Mouse (Mus musculus): ENCODE measurements at regions not wholly inside any gene's neighbourhood (a gene's known extent, or its start where the extent isn't known, plus 50 kb on each side); places are given as distances from the start of the nearest gene placed in this dataset.

DNA sequence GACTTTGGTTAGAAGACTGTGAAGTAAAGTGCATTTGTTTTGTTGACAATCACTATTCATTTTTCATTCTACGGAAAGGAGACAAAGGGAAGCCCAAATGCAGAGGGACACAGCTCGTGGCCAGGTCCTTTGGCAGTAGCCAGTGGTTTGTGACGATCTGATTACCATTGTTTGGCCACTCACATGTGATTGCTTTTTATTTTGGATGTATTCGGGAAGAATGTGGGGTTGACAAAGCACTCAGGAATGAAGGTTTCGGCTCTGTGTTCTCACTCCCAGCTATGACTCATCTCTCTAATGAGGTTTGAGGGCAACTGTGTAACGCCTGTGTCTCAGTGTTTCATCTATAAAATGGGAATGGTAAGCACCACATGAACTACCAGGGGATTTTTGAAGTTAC is 234.5 kb upstream of the Gm15217 start:
- TF ChIP-seq CTCF (IDR thresholded peaks at IDR 0.05; ENCODE audit: low read depth, low read length) (no peak), POLR2A (IDR thresholded peaks at IDR 0.05; ENCODE audit: borderline replicate concordance, low read depth, low read length) (no peak)
- H3K27ac ChIP-seq (ENCODE audit: insufficient read depth, low read depth, low read length), result no peak overlapping the region
- no peak overlapping the region for H3K4me3 ChIP-seq (ENCODE audit: insufficient read depth, low read length)
- no peaks in the 10 kb centered on the region for H3K4me1 ChIP-seq (ENCODE audit: control insufficient read depth, insufficient read depth, low read length)

DNA sequence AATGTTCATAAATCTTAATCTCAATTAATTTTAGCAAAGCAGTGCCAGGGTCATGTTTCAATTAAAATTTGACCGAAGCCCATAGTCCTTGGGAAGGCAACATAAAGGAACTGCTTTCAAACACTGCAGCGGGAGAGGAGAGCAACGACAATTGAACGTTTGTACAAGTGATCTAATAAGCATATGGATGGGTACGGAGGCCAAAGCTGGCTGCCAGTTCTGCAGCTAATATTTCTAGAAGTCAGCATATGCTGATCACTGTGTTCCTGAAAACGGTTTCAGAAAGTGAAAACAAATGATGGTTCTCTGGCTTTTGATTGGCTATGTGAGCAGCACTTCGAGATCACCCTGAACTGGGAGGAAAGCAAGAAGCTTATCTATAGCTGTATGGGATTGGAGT is 233.6 kb upstream of the Gm15217 start:
- TF ChIP-seq POLR2A (IDR thresholded peaks at IDR 0.05; ENCODE audit: borderline replicate concordance, low read depth, low read length) (no peak), CTCF (IDR thresholded peaks at IDR 0.05; ENCODE audit: low read depth, low read length) (no peak)
- H3K27ac ChIP-seq (ENCODE audit: insufficient read depth, low read depth, low read length), result no peak overlapping the region
- H3K4me1 ChIP-seq (ENCODE audit: control insufficient read depth, insufficient read depth, low read length), result no peaks in the 10 kb centered on the region
- H3K4me3 ChIP-seq (ENCODE audit: insufficient read depth, low read length), result no peak overlapping the region

GRCm38 (mm10) chr14:46149073-46149661 is 230.0 kb upstream of the Gm15217 start:
- H3K4me1 ChIP-seq (ENCODE audit: control insufficient read depth, insufficient read depth, low read length), result no peaks in the 10 kb centered on the region
- H3K4me3 ChIP-seq (ENCODE audit: insufficient read depth, low read length), result no peak overlapping the region
- no peak overlapping the region for H3K27ac ChIP-seq (ENCODE audit: insufficient read depth, low read depth, low read length)
- no peak for TF ChIP-seq CTCF (IDR thresholded peaks at IDR 0.05; ENCODE audit: low read depth, low read length)
- TF ChIP-seq POLR2A (IDR thresholded peaks at IDR 0.05; ENCODE audit: borderline replicate concordance, low read depth, low read length), result no peak

DNA sequence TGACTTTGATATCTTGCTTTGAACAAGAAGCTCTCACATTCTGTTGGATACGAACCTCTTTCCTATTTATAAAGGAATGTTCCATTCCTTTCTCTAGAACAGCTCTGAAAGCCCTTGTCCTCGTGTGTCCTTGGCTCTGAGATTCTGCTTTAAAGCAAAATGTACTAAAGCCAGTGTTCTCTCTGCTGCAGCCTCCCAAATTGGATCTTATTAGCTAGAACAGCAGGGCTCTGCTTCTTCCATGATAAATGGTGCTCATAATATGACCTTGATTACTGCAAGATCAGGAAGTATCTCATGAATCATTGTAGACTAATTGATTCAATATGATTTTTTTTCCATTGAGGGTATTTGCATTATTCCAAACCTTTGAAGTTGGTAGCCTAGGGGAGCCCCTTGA is 220.5 kb upstream of the Gm15217 start:
- H3K4me1 ChIP-seq (ENCODE audit: control insufficient read depth, insufficient read depth, low read length), result no peaks in the 10 kb centered on the region

DNA sequence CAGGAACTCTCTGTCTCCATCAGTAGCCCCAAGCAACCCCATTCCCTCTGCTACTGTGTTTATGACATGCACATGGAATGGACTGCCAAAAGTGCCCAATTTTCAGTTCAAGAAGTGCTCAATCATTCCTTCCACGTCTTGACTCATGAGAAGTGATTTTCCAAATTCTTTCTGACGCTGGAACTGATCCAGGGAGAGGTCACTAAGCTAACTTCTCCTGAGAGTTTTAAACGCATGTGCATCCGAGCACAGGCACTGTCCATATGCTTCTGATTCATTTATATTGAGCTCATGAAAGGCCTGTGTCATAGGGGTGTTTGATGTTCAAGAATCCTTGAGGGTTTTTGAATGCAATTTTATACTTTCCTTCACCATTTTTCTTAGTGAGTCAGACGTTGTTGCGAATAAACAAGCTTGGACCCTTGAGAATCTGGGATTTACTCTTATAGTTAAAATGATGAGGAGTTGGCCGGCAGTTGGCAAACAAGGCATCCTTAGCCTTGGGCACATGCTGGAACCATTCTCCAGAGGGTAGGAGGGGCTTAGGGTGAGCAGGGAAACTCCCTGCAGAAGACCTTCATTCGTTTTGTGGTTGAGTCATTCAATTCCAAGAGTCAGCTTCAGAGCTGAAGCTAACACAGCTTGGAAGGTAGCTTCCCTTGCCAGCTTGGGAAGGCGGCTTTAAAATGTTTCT is 206.9 kb upstream of the Gm15217 start:
- no peak overlapping the region for H3K27ac ChIP-seq (ENCODE audit: insufficient read depth, low read depth, low read length)
- H3K4me1 ChIP-seq (ENCODE audit: control insufficient read depth, insufficient read depth, low read length), result no peaks in the 10 kb centered on the region
- no peak for TF ChIP-seq POLR2A (IDR thresholded peaks at IDR 0.05; ENCODE audit: borderline replicate concordance, low read depth, low read length)
- no peak for TF ChIP-seq CTCF (IDR thresholded peaks at IDR 0.05; ENCODE audit: low read depth, low read length)
- no peak overlapping the region for H3K4me3 ChIP-seq (ENCODE audit: insufficient read depth, low read length)

More for the DNA sequence above, 220.5 kb upstream of the Gm15217 start:
- H3K4me3 ChIP-seq (ENCODE audit: insufficient read depth, low read length), result no peak overlapping the region
- TF ChIP-seq POLR2A (IDR thresholded peaks at IDR 0.05; ENCODE audit: borderline replicate concordance, low read depth, low read length) (no peak), CTCF (IDR thresholded peaks at IDR 0.05; ENCODE audit: low read depth, low read length) (no peak)
- H3K27ac ChIP-seq (ENCODE audit: insufficient read depth, low read depth, low read length), result no peak overlapping the region

DNA sequence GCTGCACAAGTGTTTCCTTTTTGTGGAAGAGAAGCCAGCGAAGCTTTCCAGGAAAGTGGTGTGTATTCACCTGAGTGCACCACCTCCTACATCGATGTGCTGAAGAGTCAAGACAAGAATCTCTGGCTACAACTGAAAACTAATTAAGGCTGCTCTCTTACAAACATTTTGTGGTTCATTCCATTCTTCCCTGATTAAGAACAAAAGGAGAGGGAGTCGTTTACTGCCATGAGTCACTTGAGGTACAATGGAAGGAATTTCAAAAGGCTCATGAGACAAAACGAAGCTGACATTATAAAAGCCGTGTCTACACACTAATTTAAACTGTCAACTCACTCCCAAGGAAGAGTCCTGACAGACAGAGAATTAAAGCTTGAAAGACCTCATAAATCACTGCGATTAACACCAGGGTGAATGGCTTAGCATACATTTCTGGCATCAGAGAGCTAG is 206.3 kb upstream of the Gm15217 start:
- no peak overlapping the region for H3K27ac ChIP-seq (ENCODE audit: insufficient read depth, low read depth, low read length)
- H3K4me3 ChIP-seq (ENCODE audit: insufficient read depth, low read length), result no peak overlapping the region
- TF ChIP-seq POLR2A (IDR thresholded peaks at IDR 0.05; ENCODE audit: borderline replicate concordance, low read depth, low read length) (no peak), CTCF (IDR thresholded peaks at IDR 0.05; ENCODE audit: low read depth, low read length) (no peak)
- H3K4me1 ChIP-seq (ENCODE audit: control insufficient read depth, insufficient read depth, low read length), result no peaks in the 10 kb centered on the region

DNA sequence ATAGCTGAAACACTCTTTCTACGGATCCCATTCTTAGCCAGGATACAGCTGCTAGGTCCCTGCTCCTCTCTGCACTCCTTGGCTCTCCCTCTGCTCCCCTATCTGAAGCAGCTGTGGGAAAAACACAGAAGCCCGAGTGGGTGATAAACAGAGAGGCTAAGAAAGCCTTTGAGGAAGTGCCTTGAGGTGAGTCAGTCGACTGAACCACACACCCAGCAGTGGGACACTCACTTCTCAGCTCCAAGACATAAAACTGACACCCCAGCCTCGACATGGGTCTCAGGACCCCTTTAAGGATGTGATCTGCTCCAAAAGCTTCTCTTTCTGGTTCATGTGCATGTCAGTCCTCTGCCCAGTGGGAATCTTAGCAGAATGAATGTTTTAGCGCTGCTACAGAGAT is 204.8 kb upstream of the Gm15217 start:
- no peak overlapping the region for H3K27ac ChIP-seq (ENCODE audit: insufficient read depth, low read depth, low read length)
- H3K4me3 ChIP-seq (ENCODE audit: insufficient read depth, low read length), result no peak overlapping the region
- TF ChIP-seq CTCF (IDR thresholded peaks at IDR 0.05; ENCODE audit: low read depth, low read length) (no peak), POLR2A (IDR thresholded peaks at IDR 0.05; ENCODE audit: borderline replicate concordance, low read depth, low read length) (no peak)
- H3K4me1 ChIP-seq (ENCODE audit: control insufficient read depth, insufficient read depth, low read length), result no peaks in the 10 kb centered on the region

DNA sequence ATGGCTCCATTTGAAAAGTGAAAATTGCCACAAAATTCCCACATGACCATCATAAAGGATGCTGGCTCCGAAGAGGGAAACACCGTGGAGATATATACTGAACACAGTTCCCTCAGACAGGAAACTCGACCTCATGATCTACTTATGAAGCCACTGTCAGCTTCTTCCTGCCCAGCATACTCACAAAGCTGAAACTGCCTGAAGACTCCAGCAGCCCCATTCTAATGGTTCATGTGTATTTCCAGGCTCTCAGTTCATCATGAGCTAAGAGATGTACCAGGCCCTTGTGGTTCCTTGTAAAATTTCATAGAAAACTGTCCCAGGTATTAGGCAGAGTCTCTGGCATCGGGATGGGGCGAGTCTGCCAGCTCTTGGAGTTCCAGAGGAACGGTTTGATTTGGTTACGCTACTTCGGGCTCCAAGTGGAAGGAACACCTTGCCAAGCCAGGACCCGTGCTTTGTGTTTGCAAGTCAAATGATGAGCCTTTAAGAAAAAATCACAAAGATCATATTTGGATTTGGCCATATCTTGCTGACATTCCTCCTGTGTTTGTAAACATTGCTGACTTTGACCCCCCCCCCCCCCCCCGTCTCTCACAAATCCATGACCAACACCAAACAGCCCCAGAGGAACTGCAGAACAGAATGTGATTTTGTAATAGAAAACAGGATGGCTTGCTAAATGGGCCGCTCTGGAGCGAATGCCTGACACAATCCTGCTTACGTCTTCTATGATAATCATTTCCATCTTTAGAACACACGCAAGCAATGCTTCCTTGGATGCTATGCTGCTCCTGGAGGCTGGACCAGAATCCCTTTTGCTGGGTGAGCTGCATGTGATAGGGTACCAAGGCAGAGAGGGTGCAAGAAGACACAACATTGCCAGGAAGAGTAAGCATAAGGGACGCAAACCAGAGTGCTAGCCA is 203.7 kb upstream of the Gm15217 start:
- H3K4me3 ChIP-seq (ENCODE audit: insufficient read depth, low read length), result no peak overlapping the region
- TF ChIP-seq POLR2A (IDR thresholded peaks at IDR 0.05; ENCODE audit: borderline replicate concordance, low read depth, low read length), result no peak
- no peak for TF ChIP-seq CTCF (IDR thresholded peaks at IDR 0.05; ENCODE audit: low read depth, low read length)
- no peaks in the 10 kb centered on the region for H3K4me1 ChIP-seq (ENCODE audit: control insufficient read depth, insufficient read depth, low read length)
- no peak overlapping the region for H3K27ac ChIP-seq (ENCODE audit: insufficient read depth, low read depth, low read length)

- no peak overlapping the region for H3K27ac ChIP-seq (ENCODE audit: insufficient read depth, low read depth, low read length)
- TF ChIP-seq CTCF (IDR thresholded peaks at IDR 0.05; ENCODE audit: low read depth, low read length) (no peak), POLR2A (IDR thresholded peaks at IDR 0.05; ENCODE audit: borderline replicate concordance, low read depth, low read length) (no peak)
- no peak overlapping the region for H3K4me3 ChIP-seq (ENCODE audit: insufficient read depth, low read length)
- no peaks in the 10 kb centered on the region for H3K4me1 ChIP-seq (ENCODE audit: control insufficient read depth, insufficient read depth, low read length)
Observed at GRCm38 (mm10) chr14:46179024-46179423, 200.2 kb upstream of the Gm15217 start.

All from bone marrow macrophage, adult 2 months (primary cell).